Mouse (Mus musculus): ENCODE measurements around the gene Taok3.

DNA sequence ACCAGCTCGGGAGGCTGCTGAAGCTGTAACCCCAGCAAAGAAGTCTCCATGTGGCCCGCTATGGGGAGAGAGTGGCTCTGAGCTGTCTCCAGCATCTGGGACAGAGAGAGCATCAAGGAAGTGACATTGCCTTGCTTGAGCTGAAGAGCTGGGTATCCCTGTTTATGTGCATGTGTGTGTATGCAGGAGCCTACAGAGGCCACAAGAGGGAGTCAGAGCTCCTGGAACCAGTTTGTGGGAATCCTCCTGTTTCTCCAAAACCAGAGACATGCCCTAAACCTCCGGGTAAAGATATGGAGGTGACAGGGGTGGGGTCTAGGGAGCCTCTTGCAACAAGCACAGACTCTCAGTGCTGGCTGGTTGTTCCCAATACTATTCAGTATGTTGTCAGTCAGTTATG, 171.4 kb downstream of the Taok3 start:
- TF ChIP-seq POLR2A (IDR thresholded peaks at IDR 0.05; ENCODE audit: low read depth, low read length) (no peak), CTCF (conservative IDR thresholded peaks at IDR 0.05; ENCODE audit: insufficient read depth, insufficient read length, low read depth, low read length) (peak; percentile 23; the same call in 1 of the 2 replicates)

Data from kidney, adult 2 months (tissue).